Mouse (Mus musculus): ENCODE measurements around the gene Olfr346.

Gene Olfr346

DNA sequence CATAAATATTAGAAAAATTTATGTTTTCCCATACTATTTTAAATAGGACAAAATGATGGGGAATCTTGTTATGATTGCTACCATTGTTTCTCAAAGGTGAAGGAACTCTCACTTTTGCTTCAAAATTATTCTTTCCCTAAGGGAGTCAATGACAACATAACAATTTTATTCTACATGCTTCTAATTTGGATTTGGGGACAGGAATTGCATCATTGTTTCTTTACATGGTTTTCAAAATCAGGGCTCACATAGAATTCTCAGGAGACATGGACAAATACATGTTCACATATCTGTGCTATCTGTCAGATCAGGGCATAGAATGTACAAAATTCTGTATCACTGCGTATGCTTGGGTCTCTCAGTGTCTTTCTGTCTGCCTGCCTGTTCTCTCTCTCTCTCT is at the start of gene Olfr346:
Gene Olfr346, plus strand, starts transcription at position 301 of the 400 bp plus-strand sequence.
- no peak for DNase-seq (ENCODE audit: low read depth)

DNA sequence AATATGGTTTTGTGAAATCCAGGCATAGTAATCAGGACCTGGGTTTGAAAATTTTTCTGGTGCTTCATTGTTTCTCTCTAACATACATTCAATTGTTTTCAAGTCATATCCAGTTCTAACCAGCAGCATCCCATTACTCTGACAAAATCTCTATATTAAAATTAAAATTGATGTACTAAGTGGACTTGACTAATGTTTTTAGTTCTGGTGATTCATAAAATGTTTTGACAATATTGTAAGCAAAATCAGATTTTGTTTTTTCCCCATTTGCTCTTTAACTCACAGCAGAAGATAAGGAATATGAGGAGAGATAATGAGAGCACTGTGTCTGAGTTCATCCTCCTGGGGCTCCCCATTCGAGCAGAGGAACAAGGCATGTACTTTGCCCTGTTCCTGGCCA is 45.8 kb upstream of the Olfr346 start, which contains the start of gene Olfr345:
Gene Olfr345, plus strand, starts transcription at position 301 of the 400 bp plus-strand sequence.
- DNase-seq (ENCODE audit: low read depth), result no peak

DNA sequence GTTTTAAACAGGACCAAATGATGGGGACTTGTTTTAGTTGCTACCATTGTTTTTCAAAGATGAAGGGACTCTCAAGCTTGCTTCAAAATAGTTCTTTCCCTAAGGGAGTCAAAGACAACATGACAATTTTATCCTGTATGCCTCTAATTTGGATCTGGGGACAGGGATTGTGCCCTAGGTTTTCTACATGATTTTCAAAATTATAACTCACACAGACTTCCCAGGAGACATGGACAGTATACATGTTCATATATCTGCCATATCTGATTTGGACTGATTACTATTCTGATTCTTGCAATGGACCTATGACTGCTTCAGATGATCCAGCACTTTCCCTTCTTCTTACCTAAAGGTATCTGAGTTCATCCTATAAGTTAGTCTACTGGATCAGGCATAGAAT is 46.0 kb downstream of the Olfr346 start, which contains the start of gene Olfr347:
Gene Olfr347, plus strand, starts transcription at position 301 of the 400 bp plus-strand sequence.
- DNase-seq (ENCODE audit: low read depth), result no peak

DNA sequence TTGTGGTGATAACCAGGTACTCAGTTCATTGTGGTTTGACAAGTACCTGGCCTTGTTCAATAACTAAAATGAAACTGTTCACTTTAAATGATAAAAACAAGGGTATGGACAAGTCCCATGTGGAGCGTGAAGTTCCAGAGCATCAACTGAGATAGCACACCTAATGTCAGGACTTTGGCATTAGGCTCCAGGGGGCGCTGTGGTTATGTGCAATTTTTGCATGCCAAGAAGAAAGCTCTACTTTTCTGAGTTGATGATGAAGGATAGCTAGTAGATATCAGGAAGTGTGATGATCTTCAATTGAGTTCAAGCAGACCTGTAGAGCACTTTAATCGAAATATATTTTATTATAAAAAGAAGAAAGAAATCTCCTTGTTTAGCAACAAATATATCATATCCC is 50.6 kb downstream of the Olfr346 start:
- no peak for DNase-seq (ENCODE audit: low read depth)
